Mouse (Mus musculus) kidney, adult 9 months (tissue): ENCODE measurements around the gene Lyar.

Experiments
- DNase-seq: peaks from one replicate; pipeline ENCODE4 v3.0.0; 2022

Gene Lyar

DNA sequence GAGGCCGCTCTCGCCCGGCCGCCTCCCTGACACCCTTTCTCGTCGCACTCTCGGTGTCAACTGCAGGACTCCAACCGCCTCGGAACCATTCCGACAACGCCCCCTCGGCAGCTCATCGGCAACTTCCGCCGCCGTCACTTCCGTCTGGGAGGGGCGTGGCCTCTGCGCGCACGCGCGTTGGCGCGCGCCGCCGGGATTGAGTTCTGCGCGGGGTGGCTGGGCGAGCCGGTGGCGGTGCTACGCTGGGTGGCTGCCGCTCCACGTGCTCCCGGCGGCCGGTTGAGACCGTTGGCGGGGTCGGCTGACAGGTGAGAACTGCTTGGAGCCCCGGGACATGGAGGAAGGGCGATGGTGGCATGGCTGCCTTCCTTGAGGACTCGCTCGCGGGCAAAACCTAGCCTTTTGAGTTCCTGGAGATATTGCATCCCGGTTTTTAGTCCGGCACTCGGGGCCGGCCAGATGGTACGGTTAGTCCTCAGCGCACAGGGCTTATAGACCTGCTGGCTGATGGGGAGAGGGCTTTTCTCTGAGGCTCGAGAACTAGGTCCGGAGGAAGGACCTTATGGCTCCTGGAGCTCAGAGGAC is at the start of gene Lyar, which contains the start of gene Zbtb49:
TSS of gene Lyar (plus strand) at position 143 of the 585 bp plus-strand sequence.
TSS of gene Zbtb49 (minus strand) at position 130 of the 585 bp plus-strand sequence.
- peak; percentile 93 for DNase-seq

DNA sequence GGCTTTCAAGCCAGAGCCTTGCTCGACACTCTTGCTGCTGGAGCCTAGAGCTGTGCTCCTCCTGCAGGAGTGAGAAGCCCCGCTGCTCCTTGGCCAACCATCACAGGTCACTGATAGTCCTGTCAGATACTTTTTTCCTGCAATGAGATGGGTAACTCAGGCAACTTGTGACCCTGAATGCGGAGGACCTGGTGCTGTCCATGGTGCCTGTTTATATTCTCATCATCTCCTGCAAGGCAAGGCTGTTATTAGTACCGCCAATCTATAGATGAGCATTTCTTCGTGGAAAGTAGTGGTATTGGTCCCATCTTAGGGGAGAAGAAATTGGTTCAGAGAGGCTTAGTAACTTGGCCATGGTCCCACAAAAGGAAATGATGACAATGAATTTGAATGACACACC is 46.5 kb upstream of the Lyar start:
- DNase-seq, result no peak

DNA sequence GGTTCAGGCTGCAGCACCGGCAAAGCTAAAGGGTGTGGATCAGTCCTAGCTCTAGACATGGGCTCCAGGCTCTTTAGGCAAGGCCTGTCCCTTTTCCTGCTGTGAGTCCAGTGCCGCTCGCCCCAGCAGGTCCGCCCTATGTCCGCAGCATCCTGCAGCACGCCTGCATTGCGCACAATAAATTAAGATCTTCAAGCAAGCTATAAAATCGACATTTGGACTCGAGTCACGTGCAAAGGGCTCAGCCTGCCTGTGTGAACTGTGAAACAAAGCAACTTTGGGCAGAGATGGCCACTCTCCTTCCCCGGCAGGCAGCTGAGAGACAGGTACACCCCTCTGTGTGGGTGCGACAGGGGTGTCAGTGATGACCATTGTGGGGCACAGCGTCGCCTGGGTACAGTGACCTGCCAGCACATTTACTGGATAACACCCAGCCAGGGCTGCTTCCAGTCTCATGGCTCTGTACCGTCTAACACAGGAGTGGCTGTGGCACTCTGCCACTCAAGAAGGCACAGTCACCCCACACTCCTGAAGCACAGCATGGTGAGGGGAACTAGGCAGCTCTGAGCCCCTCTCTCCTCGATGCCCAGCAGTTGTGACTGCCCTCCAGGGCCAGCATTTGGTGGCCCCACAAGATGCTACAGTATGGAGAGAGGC is 45.9 kb upstream of the Lyar start:
- DNase-seq, result no peak

DNA sequence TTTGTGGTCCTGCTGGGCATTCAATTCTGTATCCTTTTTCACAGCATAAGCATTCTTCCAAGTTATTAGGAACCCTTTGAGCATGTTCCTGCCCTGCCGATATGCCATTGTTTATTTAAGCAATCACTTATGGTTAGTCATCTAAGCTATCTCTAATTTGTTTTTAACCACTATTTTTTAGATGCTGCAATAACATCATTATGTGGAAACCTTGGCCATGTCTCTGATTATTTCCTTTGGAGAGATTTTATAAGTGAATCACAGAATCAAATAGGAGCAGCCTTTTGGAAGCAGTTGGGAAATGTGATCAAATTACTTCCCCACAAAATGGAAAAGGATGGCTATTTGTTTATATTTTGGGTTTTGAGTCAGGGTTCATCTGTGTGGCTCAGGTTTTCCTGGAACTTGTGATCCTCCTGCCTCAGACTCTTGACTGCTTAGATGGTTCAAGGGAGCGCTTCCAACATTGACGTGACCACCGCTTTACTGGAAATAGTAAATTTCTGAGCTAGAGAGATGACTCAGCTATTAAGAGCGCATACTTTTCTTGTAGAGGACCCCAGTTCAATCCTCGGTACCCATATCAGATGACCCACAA is 35.5 kb upstream of the Lyar start:
- DNase-seq, result no peak

DNA sequence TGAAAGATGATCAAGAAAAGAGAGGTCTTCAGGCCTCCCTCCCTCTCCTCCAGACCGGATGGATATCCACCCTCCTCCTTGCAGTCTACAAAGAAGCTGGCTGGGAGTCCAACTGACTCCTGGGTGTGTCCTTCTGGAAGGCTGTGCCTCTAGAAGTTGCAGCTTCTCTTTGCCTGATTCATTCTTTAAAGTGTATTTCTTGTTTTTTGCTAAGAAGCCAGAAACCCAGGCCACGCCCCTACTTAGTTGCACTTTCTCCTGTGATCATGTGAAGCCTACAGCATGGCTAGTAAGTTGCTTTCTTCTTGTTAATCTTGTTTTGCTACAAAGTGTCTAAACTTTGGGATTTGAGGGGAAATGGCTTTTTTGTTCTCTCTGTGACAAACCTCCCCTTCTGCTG is 33.3 kb upstream of the Lyar start:
- DNase-seq, result no peak

DNA sequence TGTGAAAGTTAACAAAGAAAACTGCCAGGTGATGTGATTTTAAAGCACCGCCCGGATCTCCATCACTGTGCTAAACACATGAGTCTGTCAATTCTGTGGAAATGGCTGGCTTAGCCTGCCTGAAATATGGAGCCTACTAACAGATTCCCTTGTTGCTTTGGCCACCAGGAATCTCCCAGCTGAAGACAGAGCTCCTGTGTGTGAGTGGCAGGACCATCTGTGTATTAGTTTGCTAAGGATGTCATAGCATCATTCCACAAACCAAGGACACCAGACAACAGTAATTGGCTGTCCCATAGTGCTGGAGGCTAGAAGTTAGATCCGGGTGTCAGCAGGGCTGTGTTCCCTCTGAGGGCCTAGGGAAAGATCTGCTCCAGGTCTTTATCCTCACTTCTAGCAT is 29.4 kb upstream of the Lyar start:
- no peak for DNase-seq

DNA sequence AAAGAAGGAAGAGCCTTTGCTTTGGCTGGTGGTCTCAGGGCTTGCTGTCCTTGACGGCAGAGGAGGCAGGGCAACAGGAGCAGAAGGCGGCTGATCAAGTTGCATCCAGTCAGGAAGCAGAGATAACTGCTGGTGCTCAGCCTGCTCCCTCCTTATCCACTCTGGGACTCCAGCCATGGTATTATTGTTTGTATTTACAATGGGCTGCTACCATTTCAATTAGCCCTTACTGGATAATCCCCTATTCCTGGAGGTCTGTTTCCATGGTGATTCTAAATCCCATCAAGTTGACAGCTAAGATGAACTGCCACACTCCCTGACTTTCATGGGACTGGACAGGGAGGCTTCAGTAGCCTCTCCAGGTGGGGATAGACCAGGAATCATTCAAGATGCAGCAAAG is 25.3 kb upstream of the Lyar start:
- no peak for DNase-seq

DNA sequence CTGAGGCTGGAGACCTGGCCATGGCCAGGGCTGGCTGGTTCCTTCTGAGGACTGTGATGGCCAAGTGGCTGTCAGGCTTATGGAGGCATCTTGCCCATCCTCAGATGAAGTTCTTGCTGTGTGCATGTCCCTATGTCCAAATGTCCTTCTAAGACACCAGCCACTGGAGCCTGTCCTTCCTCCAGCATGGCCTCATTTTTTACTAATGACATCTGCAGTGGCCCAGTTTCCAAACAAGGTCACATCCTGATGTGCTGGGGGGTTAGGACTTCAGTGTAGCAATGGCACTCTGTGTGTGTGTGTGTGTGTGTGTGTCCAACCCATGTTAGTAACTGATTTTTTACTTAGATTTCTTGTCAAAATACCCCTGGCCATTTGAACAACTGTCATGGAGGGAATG is 24.3 kb upstream of the Lyar start:
- DNase-seq, result no peak

DNA sequence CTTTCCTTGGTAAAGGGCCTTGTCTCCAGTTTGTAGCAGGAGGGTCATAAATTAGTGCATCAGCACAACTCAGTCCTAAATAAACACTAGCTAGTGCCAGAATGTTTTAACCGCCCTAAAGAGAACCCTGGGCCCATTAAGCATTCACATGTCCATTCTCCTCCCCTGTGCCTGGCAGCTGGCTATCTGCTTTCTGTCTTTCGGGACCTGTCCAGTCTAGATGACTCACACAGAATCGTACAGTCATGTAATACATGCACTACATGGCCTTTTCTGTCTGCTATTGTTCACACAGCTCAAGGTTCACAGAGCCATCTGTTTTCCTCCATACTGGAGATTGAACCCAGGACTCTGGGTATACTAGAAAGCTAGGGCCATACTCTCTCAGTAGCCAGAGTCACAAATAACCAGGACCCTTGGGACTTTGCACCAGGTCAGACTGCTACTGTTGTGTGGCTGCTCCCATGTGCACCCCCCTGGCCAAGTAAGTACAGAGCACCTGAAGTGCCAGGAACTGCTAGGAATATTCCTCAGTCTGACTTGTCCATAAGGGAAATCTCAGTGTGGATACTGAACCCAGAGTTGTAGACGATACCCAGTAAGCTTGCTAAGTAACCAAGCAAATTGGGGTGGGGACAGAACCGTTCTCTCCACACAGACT is 23.3 kb upstream of the Lyar start:
- DNase-seq, result no peak

DNA sequence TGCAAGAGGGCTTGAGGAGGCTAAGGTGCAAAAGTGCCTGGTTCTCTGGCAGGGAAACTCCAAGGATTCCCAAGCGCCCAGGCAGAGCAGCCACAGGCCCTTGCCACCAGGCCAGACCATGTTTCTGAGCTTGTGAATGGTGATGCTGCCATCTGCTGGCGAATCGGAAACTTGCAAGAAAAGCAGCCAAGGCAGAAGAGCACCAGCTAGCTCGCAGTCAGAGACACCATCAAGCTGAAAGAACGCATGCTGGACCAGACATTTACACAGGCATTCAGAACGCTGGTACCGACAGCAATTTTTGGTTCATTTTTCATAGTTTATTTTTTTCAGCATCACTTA is 22.8 kb upstream of the Lyar start:
- peak; percentile 85 for DNase-seq

DNA sequence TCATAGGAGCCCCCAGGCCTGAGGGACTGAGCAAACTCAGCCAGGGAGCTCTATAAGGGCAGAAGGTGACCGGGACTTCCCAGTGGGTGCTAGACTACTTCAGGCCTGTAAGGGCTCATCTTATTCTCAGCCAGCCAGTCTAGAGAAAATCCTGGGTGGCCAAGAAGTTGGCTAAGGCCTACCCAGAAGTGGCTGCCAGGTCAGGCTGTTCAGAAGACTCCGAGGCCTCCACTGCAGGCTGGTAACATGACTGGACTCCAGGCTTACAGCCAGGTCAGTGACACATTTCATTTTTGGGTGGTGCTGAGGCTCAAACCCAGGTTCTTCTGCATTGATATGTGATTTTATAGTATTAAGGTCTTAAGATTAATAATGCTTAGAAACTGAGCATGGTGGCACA is 20.6 kb upstream of the Lyar start:
- DNase-seq, result no peak

DNA sequence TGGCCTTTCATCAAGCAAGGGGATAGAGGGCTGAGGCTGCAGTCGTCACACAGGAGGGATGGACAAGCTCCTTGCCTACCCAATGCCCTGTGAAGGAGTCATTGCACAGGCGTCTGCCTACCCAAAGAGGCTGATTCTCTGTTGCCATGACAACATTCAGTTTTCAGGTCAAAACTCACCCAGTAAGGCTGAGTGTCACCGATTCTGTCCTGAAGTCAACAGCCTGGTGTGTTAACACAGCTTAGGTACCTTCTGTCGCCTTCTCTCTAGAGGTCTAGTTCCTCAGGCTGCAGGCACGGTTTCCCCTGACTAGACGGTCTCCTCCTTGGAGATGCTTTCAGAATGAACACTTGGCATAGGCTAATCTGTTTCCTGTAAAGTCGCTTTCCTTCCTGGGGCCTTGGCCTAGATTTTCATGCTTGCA is 15.0 kb upstream of the Lyar start:
- DNase-seq, result no peak

DNA sequence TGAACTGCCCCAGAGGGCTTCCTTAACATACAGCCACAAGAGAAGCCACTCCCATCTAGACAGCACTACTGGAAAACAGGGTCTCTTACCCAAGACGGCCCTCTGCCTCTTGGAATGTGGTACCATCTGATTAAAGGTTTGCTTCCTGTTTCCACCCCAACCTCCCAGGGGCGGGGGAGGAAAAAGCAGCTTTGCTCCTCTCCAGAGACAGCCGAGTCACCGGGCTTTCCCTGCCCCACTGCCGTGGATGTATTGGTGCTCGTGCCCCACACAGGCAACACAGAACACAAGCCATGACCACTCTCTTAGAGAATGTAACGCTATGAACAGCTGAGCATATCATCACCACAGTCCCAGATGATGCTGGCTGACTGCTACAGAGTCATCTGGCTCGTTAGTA is 11.3 kb upstream of the Lyar start:
- DNase-seq, result no peak

DNA sequence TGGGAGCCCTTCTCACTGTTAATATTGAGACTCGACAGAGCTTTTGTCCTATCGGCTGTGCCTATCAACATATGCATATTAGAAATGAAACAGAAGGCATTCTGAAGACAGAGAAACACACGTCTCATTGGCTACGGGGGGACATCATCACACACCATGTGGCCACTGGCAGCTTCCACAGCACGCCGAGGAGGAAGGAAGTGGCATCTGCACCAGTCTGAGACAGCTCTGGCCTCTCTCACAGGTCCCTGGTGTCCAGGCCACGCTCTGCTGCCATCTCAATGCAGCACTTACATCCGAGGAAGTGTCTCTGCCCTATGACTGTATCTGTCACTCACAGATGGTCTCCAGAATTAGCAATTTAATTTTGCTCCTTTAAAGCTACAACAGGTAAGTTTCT is 8.6 kb upstream of the Lyar start:
- no peak for DNase-seq

DNA sequence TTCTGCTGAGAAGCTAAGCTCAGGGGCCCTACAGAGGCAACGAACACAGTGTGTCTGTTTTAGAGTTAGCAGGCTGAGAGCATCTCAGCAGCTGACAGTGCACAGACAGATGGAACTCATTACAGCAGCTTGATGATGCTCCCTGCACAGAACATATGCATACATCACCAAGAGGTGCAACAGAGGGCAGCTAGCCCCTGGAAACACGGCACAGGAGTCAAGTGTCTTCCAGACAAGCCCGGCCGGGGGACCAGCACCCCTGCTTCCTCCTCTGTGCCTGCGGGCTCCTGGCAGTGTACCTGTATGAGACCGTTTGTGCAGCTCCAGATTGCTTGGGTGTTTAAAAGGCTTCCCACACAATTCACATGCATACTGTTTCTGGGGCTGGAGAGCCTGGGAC is 7.3 kb upstream of the Lyar start:
- DNase-seq, result no peak

DNA sequence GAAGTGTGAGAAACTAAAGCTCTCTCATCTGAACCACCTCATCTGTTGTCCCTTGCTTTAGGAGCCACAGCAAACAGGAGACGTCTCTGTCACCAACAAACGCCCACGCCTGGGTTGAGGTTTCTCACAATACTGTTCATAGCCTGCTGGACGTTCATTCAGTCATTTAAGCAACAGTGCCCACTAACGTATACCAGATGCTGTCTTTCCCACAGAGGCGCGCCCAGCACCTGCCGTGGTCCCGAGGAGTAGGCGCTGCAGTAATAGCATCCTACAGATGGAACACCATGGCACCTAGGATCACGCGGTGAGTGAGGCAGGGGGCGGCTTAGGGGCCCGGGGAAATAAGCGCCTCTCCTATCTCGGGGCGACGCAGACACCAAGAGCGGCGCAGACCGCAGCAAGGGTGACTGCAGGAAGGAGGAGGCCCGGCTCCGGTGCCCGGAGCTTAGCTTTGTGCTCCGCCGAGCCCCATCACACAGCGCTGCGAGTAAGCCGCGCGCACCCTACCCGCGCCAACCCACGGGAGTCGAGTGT is 431 bp upstream of the Lyar start:
- DNase-seq, result no peak

DNA sequence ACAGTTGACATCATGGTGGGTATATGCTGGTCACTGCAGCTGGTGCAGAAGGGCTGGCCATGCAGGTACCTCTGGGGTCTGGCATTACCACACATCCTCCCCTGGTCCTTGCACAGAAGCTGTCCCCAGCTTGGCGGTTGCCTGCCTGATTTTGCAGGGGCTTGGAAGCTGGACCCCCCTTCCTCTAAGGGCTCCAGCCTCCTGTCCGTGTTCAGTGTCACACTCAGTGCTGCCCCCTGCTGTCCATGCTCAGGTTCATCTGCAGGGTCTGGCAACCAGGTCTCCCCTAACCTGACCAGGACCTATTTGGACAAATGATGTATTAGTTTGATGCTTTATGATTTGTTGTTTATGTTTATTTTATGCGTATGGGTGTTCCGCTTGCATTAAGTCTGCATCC is 15.2 kb downstream of the Lyar start:
- DNase-seq, result peak; percentile 50

DNA sequence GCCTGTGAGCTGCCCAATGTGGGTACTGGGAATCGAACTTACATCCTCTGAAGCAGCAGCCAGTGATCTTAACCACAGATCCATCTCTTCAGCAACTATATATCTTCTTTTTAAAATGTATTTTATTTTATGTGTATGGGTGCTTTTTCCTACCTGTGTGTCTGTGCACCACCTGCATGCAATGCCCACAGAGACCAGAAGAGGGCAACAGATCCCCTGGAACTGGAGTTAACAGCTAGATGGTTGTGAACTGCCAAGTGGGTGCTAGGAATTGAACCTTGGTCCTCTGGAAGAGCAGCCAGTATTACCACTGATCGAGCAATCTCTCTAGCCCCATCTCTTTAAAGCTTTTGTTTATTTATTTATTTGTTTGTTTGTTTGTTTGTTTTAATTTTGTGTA is 16.4 kb downstream of the Lyar start:
- no peak for DNase-seq

DNA sequence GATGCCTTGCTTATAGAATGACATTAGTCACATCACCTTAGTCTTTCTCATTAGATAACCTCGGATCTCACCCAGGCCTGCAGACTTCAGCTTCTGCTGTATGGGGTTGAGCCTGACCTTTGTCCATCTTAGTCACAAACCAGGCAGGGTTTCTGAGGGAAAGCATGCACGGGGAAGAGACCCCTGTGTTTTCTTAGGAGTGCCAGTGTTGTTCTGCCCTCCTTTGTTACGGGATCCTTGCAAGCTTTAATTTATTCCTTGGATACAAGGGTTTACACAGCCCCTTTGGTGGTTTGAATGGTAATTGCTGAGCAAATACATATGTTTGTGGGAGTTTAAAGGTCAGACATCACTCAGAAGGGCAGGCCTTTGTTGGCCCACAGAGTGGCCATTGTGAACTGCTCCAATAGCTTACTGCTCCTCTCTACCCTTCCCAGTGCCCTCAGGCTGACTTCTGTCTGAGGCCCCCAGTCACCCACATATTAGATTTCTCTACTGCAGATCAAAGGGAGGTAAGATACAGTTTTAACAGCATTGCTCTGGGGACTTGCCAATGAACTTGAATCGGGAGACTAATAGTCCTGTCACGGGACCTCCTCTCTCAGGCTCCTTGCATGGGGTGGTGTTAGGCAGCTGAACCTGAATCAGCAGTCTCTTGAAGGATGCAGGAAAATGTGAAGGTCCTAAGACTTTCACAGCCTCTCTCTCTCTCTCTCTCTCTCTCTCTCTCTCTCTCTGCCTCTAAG is 20.6 kb downstream of the Lyar start:
- DNase-seq, result no peak

DNA sequence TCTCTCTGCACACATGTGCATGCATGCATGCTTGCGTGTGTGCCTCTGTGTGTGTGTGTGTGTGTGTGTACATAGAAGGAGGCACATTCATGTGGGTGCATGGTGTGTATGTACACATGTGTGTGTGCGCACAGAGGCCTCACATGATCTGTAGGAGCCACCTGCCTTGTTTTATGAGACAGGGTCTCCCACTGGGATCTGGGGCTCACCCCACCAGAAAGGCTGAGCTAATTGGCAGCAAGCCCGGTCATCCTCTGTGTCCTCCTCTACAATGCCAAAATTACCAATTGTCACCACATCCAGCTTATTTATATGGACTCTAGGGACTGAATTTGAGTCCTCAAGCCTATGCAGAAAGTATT is 21.2 kb downstream of the Lyar start:
- no peak for DNase-seq

DNA sequence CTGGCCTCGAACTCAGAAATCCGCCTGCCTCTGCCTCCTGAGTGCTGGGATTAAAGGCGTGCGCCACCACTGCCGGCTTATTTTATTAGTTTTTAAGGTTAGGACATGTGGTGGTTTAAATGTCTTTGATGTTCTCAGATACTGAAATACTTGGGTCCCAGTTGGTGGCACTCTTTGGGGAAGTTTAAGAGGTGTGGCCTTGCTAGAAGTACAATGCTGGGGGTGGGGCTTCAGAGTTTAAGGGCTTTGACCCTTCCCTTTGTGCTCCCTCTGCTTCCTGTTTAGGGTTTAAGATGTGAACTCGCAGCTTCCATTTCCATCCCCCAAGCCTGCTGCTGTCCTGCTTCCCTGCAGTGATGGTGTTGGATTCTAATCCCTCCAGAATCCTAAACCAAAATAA is 21.7 kb downstream of the Lyar start:
- no peak for DNase-seq

DNA sequence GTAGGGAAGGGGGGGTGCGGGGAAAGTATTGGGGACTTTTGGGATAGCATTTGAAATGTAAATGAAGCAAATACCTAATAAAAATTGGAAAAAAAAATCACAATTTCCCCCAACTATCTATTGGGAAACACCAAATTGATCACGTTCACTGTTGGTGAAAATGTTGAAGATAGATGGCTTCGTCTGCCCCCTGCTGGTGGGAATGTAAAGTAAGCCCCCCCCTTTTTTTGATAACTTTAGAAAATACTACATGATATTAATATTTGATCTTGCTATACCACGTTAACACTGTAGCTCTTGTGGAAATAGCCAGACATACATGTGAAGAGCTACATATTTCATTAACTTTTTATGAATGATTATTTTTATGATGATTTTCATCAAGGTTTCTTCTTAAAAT is 34.9 kb downstream of the Lyar start:
- no peak for DNase-seq

DNA sequence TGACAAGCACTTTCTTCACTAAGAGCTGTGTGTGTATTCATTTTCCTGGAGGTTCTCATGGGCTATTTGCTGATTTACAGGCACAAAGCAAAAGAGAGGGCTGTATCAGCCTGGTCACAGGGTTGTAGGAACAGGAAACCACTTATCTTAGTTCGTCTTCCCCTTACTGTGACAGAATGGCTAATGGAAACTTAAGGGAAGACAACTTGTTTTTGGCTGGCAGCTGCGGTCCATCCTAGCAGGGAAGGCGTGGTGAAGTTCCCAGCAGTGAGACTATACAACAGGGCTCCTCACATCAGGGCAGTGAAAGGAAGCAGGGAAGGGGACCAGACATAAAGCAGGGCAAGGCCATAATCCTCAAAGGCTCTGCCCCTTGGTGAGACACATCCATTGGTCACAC is 35.4 kb downstream of the Lyar start:
- no peak for DNase-seq
